Mouse (Mus musculus) liver, embryonic 16.5 days (tissue): ENCODE measurements at regions not wholly inside any gene's neighbourhood (a gene's known extent, or its start where the extent isn't known, plus 50 kb on each side); places are given as distances from the start of the nearest gene placed in this dataset.

Experiments
- ATAC-seq: fragments of 200-750 bp; cut with Nextera tagmentation; 2 replicates; pipeline ENCODE4 v1.8.0; 2017; ENCODE audit warnings: low read depth, mild to moderate bottlenecking, moderate number of reproducible peaks, moderate library complexity
- H3K27ac ChIP-seq: fragments of 300-500 bp; sonication (generic); 2 replicates; pipeline ENCODE4 v1.5.1; 2014; ENCODE audit warnings: mild to moderate bottlenecking, low read length
- H3K27me3 ChIP-seq: fragments of 300-500 bp; sonication (generic); 2 replicates; pipeline ENCODE4 v1.6.1; 2014; ENCODE audit warnings: low read depth, low read length, mixed read lengths; ENCODE audit not compliant: control insufficient read depth, insufficient read depth
- H3K36me3 ChIP-seq: fragments of 300-500 bp; sonication (generic); 2 replicates; pipeline ENCODE4 v1.6.1; 2014; ENCODE audit warnings: mild to moderate bottlenecking; ENCODE audit not compliant: control insufficient read depth, insufficient read depth
- H3K4me1 ChIP-seq: fragments of 300-500 bp; sonication (generic); 2 replicates; pipeline ENCODE4 v1.6.1; 2014; ENCODE audit warnings: low read depth, low read length, mixed read lengths; ENCODE audit not compliant: control insufficient read depth
- H3K4me2 ChIP-seq: fragments of 300-500 bp; sonication (generic); 2 replicates; pipeline ENCODE4 v1.6.1; 2014; ENCODE audit warnings: low read depth, low read length, mixed read lengths
- H3K4me3 ChIP-seq: fragments of 300-500 bp; sonication (generic); 2 replicates; pipeline ENCODE4 v1.5.1; 2014; ENCODE audit warnings: low read depth, mild to moderate bottlenecking, low read length
- H3K9ac ChIP-seq: fragments of 300-500 bp; sonication (generic); 2 replicates; pipeline ENCODE4 v1.6.1; 2014; ENCODE audit warnings: low read depth, low read length
- H3K9me3 ChIP-seq: fragments of 300-500 bp; sonication (generic); replicated peaks from 2 replicates; pipeline ENCODE4 v1.6.1; 2016; ENCODE audit warnings: low read length; ENCODE audit not compliant: control insufficient read depth
- WGBS: fragments of 180-500 bp; shearing (Covaris S2); extraction: QIAGEN DNeasy Blood & Tissue Kit; methylation state at CpG from one replicate; pipeline ENCODE4 v1.1.7; 2014; ENCODE audit not compliant: insufficient replicate concordance; 5-methylcytosine and 5-hydroxymethylcytosine counted together

DNA sequence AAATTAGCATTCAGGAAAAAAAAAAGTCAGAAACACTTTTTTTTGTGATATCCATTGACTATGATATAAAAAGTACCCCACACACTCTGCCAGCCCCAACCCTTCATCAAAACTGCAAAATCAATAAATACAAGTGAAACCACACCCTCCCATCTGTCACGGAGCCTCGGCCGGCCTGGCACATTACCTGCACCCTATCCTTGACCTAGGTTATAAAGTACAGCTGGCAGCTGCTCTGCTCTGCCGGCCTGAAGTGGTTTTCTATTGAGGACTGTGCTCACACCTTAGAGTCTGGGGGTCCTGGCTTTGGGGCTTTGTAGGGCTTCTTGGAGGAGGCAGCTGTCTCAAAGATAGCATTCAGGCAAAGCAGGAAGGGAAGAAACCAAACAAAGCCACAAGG lies 120.6 kb upstream of the Arglu1 start:
- Histone ChIP-seq H3K36me3 (no peaks in the 10 kb centered on the region), H3K4me1 (no peaks in the 10 kb centered on the region), H3K4me3 (no peak overlapping the region), H3K27ac (no peak overlapping the region), H3K9ac (no peak overlapping the region), H3K4me2 (no peak overlapping the region), H3K27me3 (no peaks in the 10 kb centered on the region), H3K9me3 (no peaks in the 10 kb centered on the region)
- no peak for ATAC-seq
- 59% methylated on average over 4 of the region's 4 CpGs for WGBS

DNA sequence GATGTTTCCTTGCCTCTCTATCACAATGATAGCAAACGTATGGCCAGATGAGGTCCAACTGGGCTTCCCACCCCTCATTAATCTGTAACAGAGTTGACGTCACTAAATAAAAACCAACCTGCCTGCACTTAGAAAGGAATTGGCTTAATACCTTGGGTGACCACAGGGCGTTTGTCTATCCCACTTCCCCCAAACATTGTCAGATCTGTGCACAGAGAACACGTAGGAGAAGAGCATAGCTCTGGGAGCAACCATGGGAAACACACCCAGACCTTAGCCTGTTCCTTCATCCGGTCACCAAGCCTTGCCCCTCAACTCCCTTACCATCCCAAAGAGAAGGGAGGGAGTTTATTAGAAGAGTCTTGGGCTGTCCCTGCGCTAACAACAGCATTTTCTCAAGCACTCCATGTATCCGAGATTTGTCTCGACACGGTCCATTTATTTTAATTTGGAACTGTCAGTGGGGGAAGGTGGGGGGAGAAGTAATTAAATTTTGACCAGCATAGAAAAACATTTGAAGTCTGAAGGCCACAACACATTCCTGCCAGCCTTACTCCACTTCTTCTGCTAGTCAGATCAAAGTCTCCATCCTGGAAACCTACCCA lies 119.6 kb upstream of the Arglu1 start:
- WGBS: 59% methylated on average over 9 of the region's 9 CpGs

DNA sequence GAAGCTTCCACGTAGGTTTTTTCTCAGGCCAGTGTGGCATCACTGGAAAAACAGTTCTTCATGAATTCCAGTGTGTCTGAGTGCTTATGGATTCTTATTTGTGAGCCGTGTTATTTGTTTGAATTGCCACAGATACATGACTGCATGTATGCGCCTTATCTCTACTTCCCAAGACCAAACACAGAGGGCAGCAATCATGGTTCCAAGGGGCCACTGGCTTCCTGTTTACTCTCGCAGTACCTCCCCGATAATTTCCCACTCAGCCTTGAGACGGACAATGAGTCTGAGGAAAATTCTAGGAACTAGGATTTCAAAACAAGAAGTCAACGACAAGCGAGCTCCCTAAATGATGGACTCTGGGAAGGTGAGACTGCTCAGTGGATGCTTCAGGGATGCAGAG lies 119.0 kb upstream of the Arglu1 start:
- no peaks in the 10 kb centered on the region for H3K9me3 ChIP-seq
- H3K36me3 ChIP-seq: no peaks in the 10 kb centered on the region
- no peak overlapping the region for H3K27ac ChIP-seq
- no peak overlapping the region for H3K9ac ChIP-seq
- no peak for ATAC-seq
- no peak overlapping the region for H3K4me2 ChIP-seq
- 25% methylated on average over 8 of the region's 8 CpGs for WGBS
- no peaks in the 10 kb centered on the region for H3K4me1 ChIP-seq
- H3K4me3 ChIP-seq: no peak overlapping the region
- H3K27me3 ChIP-seq: no peaks in the 10 kb centered on the region

More for the DNA sequence above, 119.6 kb upstream of the Arglu1 start:
- Histone ChIP-seq H3K27me3 (no peaks in the 10 kb centered on the region), H3K4me2 (no peak overlapping the region), H3K36me3 (no peaks in the 10 kb centered on the region), H3K27ac (no peak overlapping the region), H3K9me3 (no peaks in the 10 kb centered on the region), H3K9ac (no peak overlapping the region), H3K4me3 (no peak overlapping the region), H3K4me1 (no peaks in the 10 kb centered on the region)
- no peak for ATAC-seq

DNA sequence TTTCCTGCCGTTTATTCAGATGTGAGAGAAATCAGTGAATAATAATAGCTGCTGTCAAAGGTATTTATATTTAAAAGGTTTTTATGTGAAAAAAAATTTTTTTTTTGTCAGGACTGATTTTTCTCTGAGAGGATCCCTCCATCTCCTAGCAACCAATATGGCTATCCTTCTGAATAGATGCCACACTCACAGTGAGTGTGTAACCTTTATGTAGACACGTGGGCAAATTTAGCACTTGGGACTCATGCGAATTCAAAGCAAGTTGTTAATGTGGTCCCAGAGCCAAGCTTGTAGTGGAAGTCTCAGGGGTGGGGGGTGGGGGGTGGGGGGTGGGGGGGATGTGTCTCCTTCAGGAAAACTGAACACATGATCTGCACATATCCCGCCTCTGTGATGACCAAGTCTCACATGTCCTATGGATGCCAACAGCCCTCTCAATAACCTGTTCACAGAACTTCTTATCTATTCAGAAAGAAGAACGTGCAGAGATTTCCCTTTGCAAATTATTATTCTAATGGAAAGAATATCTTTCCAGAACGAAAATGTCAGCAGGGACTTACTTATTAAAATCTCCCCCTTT lies 112.5 kb upstream of the Arglu1 start:
- Histone ChIP-seq H3K36me3 (no peaks in the 10 kb centered on the region), H3K4me3 (no peak overlapping the region), H3K9ac (no peak overlapping the region), H3K4me2 (no peak overlapping the region), H3K27ac (no peak overlapping the region), H3K4me1 (no peaks in the 10 kb centered on the region), H3K9me3 (no peaks in the 10 kb centered on the region), H3K27me3 (no peaks in the 10 kb centered on the region)
- WGBS: 59% methylated on average over 6 of the region's 6 CpGs
- no peak for ATAC-seq

DNA sequence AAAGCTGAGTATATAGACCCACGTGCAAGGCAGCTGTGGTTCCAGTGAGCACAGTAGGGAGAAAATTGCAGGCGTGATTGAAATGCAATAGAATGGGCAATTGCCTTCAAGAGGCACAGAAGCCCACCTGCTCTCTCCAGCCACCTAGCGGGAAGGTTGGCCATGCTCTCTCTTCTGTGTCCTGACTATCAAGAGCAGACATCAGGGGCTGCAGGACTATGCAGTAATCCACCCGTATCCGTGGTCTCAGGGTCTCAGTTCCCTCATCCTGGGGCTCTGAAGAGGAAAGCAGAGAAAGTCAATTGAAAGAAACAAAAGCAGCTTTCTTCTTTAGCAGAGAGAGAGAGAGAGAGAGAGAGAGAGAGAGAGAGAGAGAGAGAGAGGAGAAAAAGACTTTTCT lies 112.0 kb upstream of the Arglu1 start:
- no peak for ATAC-seq
- Histone ChIP-seq H3K9ac (no peak overlapping the region), H3K9me3 (no peaks in the 10 kb centered on the region), H3K4me1 (no peaks in the 10 kb centered on the region), H3K36me3 (no peaks in the 10 kb centered on the region), H3K27ac (no peak overlapping the region), H3K4me2 (no peak overlapping the region), H3K27me3 (no peaks in the 10 kb centered on the region), H3K4me3 (no peak overlapping the region)
- WGBS: 32% methylated on average over 5 of the region's 5 CpGs

DNA sequence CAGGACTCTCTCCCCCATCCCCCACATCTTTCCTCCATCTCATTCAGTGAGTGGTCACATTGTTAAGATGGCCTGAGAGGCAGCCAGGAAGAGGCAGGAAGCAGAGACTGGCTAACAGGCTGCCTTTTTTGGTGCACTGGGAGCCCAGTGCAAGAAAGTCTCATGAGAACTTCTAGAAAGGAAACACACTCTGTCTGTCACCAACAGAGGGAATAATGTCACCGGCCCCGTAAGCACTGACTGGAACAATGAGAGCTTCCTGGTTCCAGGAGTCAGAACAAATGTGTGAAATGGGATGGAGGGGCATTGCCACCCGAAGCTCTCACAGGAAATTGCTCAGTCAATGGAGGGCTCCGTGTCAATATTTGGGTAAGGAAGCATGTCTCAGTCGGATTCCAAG lies 111.3 kb upstream of the Arglu1 start:
- no peak overlapping the region for H3K4me3 ChIP-seq
- no peak overlapping the region for H3K4me2 ChIP-seq
- no peak overlapping the region for H3K27ac ChIP-seq
- H3K9ac ChIP-seq: no peak overlapping the region
- no peaks in the 10 kb centered on the region for H3K27me3 ChIP-seq
- no peak for ATAC-seq
- 10% methylated on average over 5 of the region's 5 CpGs for WGBS
- no peaks in the 10 kb centered on the region for H3K36me3 ChIP-seq
- no peaks in the 10 kb centered on the region for H3K4me1 ChIP-seq
- H3K9me3 ChIP-seq: no peaks in the 10 kb centered on the region

DNA sequence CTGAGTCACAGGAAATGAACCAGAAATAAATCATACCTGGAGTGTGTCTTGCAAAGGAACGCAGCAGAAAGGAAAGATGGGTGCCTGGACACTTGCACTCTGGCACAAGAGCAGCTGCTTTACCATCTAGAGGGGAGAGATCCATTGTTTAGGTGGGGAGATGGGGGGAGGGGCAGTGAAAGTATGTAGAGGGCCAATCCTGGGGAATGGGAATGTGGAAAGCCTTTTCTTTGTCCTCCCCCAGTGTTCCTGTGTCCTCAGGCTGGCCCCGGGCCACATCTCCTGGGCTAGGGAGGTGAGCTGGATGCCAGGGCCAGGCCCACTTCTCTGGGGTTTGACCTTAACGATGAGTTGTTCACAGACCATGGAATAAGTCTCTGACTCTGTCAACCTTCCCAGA lies 107.2 kb upstream of the Arglu1 start:
- no peak overlapping the region for H3K4me3 ChIP-seq
- no peaks in the 10 kb centered on the region for H3K27me3 ChIP-seq
- H3K27ac ChIP-seq: no peak overlapping the region
- H3K4me1 ChIP-seq: no peaks in the 10 kb centered on the region
- H3K4me2 ChIP-seq: no peak overlapping the region
- no peaks in the 10 kb centered on the region for H3K9me3 ChIP-seq
- no peak for ATAC-seq
- WGBS: 33% methylated on average over 3 of the region's 3 CpGs
- H3K36me3 ChIP-seq: no peaks in the 10 kb centered on the region
- H3K9ac ChIP-seq: no peak overlapping the region

DNA sequence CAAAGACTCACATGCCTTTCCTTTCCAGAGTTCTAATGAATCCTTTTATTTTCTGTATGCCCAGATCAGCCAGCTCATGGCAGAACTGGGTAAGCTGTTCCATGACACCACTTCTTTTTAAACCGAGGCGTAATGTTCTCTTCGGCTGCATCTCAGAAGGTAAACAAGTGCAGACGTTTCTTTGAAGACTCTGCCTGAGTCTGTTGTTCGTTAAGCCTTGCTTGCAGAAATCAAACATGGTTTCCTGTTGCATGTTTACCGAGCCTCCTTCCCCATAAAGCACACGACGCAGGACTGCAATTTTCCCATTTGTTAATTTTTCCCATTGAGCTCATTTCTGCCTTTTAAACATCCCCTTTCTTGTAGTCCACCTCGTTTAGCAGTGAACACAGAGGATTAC lies 106.6 kb upstream of the Arglu1 start:
- no peaks in the 10 kb centered on the region for H3K9me3 ChIP-seq
- WGBS: 23% methylated on average over 9 of the region's 9 CpGs
- no peak overlapping the region for H3K27ac ChIP-seq
- no peak overlapping the region for H3K4me2 ChIP-seq
- H3K4me3 ChIP-seq: no peak overlapping the region
- no peaks in the 10 kb centered on the region for H3K4me1 ChIP-seq
- ATAC-seq: no peak
- no peaks in the 10 kb centered on the region for H3K27me3 ChIP-seq
- H3K36me3 ChIP-seq: no peaks in the 10 kb centered on the region
- no peak overlapping the region for H3K9ac ChIP-seq

DNA sequence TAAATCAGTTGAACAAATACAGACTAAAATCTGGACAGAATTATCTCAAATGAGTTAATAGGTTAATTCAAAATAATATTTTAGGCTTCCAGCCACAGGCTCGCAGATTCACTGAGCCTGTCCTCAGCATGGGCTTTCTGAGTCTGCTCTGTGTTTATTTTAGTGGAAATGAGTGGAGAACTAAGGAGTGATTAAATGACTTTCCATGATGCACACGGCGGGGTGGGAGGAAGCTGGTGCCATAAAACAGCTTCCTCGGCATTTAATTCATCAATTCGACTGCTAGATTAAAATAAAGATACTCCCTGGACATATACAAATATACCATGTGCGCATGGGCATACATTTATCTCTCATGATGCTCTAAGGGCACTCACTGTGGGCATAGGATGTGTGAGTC lies 104.4 kb upstream of the Arglu1 start:
- no peaks in the 10 kb centered on the region for H3K4me1 ChIP-seq
- no peak overlapping the region for H3K9ac ChIP-seq
- H3K4me2 ChIP-seq: no peak overlapping the region
- ATAC-seq: no peak
- H3K4me3 ChIP-seq: no peak overlapping the region
- H3K27ac ChIP-seq: no peak overlapping the region
- H3K9me3 ChIP-seq: no peaks in the 10 kb centered on the region
- H3K27me3 ChIP-seq: no peaks in the 10 kb centered on the region
- no peaks in the 10 kb centered on the region for H3K36me3 ChIP-seq
- 35% methylated on average over 6 of the region's 6 CpGs for WGBS
